Mouse (Mus musculus): ENCODE results near the gene Aurkb.
"Not testable (repeated sequence)": the region's sequence is repeated elsewhere in the genome, so short reads cannot be mapped to it uniquely, and the experiment has no call there.

Gene Aurkb

DNA sequence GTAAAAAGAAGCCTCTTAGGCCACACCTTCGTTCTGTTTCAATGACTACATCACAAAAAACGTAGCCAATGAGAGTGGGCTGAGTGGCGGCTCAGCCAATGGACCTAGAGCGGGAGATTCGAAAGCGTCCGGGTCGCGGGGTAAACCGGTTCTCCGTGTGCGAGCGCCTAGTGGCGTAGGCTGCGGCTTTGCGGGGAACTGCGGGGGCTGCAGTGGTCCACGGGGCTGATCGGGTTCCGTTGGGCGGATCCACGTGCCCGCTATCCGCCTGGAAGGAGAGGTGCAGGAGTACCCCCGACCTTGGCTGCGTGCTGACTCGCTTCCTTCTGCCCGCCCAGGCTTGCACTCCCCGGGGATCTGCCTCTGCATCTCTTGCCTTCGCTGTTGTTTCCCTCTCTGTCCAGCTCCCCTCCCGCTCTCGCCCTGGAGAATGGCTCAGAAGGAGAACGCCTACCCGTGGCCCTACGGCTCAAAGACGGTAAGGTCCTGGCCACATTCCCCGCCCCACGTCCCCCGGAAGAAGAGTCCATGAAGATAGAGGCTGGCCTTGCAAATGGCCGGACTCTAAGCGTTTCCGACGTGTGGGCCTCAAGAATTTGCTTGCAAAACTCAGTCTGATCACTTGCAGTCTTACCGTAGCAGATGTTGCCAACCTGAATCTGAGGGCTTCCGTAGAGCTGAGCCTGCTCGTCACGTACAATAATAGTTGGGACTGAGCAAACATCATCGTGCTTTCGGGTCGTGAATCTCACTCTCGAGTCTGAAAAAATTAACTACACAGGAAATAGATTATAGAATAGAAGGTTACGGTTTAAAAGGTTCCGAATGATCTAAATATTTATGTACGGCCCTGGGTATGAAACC is at the start of gene Aurkb:
Gene Aurkb, plus strand, starts transcription at position 117 of the 864 bp plus-strand sequence.
- DNase-seq: peak; percentile 93

DNA sequence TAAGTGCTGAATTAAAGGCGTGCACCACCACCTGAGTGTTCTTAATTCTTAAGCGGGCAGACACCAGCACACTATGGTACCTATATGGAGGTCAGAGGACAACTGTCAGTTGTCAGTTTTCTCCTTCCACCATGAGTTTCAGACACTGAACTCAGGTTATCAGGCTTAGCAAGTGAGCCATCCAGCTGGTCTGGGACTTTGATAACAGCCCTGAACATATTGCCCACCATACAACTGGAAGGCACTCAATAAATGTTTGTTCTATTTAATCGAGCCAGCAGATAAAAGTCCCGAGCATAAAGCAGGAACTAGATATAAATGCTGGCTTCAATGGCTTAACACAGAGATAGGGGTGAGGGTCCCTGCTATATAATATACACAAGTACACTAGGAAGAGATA is 48.4 kb upstream of the Aurkb start:
- DNase-seq: no peak

DNA sequence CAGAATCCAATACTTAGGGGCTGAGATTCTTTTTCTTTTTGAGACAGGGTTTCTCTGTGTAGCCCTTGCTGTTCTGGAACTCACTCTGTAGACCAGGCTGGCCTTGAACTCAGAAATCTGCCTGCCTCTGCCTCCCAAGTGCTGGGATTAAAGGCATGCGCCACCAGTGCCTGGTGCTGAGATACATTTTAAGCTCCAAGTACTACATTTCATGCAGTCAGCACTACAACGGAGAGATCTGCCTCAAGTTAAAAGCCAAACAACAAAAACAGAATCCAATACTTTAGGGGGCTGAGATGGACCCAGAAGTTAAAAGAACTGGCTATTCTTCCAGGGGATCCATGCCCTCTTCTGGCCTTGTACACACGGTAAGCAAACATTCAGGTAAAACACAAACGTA is 42.7 kb upstream of the Aurkb start:
- not testable (repeated sequence) for DNase-seq

DNA sequence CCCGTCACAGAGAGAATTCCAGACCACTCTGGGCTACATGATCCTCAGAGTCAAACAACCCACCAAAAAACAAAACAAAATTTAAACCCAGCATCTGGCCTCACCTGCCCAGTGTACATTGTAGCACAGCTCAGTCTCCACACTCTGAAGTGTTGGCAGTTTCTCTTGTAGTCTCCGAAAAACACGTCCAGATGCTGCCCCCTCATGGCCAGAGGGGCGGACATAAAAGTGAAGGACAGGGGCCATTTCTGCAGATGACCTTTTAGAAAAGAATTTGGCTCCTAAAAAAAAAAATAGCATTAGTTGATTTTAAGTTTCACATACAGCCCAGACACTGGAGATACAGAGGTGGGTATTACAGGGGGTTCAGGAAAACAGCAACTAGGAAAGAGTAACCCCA is 41.9 kb upstream of the Aurkb start:
- DNase-seq: no peak

DNA sequence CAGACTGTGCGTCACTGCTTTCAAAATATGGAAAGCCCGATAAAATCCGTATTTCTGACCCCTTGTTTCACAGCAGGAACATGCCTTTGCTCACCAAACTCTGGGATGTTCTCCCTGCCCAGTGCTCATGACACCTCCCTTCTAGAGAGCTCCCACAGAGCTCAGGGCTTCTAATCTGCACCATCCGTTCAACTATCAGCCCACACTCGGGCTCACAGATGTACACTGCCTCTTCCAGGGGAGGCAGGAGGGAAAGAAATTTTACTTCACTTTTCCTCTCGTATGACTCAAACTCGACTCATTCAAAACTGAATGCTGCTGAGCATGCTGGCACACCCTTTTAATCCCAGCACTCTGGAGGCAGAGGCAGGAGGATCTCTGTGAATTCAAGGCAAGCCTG is 40.3 kb upstream of the Aurkb start:
- peak; percentile 48 for DNase-seq

DNA sequence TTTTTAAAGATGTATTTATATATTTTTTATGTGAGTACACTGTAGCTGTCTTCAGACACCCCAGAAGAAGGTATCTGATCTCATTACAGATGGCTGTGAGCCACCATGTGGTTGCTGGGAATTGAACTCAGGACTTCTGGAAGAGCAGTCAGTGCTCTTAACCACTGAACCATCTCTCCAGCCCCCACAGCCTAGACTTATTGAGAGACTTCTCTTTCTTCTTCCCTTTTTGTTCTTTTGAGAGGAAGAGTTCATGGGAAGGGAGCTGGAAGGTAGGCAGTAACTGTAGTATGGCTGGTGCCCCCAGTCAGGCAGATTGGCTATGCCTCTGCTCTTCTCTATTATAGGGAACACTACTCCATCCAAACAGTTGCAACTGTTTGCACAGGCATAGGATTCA is 38.9 kb upstream of the Aurkb start:
- not testable (repeated sequence) for DNase-seq

DNA sequence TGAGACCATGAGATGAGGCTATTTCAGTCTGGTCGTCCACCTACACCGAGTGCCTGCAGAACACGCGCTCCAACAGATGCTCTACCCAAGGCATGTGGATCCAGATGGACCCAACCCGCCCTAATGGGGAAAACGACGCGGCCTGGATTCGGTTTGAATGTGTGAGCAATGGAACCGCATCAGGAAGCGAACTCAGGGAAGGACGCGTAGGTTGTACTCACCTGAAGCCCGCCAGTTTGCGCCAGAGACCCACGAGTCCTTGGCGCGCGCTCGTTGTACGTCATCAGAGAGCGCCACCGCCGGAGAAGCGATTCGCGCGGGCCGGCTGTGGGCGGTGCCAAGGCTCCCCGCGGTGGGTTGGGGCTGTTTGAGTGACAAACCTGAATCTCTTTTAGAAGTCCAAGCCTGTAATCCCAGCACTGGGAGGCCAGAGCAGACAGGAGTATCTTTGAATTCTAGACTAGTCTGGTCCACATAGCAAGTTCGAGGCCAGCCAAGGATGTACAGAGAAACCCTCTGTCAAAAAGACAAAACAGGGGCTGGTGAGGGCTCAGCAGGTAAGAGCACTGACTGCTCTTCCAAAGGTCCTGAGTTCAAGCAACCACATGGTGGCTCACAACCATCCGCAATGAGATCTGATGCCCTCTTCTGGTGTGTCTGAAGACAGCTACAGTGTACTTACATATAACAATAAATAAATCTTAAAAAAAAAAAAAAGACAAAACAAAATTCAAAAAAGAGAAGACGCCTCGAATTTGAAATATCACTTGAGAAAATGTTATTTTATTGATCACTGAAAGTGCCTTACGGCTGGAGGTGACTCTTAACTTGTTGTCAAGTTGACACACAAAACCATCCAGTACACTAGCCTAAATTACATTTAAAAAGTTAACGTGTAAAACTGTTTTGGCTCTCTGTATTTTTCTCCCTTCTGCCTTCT is 37.0 kb upstream of the Aurkb start, which contains the start of gene Pfas:
Gene Pfas, minus strand, starts transcription at position 279 of the 940 bp plus-strand sequence.
- peak; percentile 94 for DNase-seq

DNA sequence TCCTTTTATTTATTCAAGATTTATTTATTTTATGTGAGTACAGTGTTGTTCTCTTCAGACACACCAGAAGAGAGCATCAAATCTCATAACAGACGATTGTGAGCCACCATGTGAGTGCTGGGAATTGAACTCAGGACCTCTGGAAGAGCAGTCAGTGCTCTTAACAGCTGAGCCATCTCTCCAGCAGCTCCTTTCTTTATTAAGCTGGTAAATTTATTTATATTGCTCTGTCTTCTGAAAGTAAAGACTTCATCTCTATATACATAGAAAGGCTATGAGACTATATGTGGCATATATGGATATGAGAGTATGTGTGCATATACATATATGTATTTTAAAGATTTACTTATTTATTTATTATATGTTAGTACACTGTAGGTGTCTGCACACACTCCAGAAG is 35.9 kb upstream of the Aurkb start:
- no peak for DNase-seq

DNA sequence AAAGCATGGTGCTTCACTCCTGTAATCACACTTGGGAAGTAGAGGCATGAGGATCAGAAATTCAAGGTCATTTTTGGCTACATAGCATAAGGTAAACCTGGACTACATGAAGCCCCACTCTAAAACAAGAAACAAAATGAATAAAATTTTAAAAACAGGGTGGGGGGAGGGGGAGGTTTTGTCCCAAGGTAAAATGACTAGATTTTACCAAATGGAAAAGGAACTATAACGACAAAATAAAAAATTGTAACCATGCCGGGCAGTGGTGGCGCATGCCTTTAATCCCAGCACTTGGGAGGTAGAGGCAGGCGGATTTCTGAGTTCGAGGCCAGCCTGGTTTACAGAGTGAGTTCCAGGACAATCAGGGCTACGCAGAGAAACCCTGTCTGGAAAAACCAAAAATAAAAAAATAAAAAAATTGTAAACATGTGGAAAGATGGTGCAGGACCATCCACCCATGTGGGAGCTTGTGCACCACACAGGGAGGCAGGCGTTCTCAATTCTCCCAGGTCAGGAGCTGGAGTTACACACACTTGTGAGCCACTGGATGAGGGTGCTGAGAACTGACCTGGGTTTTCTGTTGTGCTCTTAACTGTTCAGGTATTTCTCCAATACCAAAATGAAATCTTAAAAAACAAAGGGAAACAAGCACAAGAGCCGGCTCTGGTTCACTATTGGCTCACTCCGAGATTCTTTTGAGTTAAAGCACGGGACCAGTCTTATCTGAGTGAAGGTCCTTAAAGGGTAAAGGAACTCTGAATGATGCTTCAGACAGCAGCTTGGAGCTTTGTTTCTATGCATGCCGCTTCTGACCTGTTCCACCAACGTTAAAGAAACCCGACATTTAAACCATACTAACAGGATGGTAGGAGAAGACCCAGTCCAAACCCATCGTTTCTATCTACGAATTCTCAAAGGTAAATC is 34.8 kb upstream of the Aurkb start:
- no peak for DNase-seq

DNA sequence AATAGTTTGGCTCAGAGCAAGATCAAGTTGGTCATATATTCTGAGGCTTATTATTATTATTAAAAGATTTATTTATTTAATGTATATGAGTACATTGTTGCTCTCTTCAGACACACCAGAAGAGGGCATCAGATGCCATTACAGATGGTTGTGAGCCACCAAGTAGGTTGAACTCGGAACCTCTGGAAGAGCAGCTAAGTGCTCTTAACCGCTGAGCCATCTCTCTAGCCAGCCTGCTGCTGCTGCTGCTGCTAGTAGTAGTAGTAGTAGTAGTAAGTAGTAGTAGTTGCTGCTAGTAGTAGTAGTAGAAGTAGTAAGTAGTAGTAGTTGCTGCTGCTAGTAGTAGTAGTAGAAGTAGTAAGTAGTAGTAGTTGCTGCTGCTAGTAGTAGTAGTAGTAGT is 34.0 kb upstream of the Aurkb start:
- DNase-seq: peak; percentile 53

DNA sequence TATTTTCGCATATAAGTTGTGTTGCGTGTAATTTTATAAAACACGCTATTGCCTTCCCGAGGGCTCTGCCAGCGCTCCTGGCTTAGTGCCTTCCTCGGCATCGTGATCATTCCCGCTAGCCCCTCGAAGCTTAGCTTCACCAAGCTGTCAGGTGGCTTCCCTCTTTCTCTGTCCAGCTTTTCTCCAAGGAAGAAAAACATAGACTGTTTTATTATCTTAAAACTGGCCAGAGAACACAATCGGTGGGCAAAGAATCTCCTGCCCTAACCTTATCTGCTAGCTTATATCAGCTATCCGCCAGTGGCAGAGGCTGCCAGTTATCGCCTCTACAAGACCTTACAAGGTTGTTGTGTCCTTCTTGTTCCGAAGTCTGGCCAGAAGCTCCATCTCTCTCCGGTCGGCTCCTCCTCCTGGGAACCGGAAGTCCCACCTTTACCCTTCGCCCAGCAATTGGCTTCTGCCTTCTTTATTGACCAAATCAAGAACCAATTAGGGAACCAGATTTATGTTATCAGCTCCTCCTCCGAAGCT is 33.3 kb upstream of the Aurkb start:
- DNase-seq: peak; percentile 92

DNA sequence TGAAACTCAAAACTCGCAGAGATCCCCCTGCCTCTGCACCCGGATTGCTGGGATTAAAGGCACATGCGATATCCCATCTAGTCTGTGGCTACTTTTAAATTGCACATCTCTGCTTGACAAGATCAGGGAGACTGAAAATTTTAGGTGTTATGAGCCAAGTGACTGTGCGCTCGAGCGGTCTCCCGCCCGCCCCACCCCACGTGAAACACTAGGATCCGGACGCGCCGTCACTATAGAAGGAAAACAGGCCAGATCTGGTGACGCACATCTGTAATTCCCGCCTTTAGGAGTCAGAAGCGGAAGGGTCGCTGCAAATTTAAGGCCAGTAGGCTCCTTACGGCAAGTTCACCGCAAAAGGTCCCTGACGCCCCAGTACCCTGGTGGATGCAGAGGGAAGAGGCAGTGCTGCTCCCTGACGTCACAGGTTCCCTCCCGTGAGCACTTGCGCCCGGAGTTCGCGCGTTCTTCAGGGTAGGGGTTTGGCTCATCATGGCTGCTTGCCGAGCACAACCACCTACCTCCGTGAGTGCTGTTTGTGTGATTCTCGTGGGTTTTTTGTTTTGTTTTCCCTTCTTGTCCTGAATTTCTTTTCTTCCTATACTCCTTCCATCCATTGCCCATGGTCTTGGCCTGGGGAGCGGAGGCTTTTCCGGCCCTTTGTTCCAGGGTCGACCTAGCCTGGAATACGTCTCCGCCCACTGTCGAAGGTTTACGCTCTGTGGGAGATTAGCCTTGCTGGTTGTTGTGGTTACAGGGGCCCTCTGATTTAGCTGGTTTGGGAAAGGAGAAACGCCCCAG is 29.6 kb upstream of the Aurkb start, which contains the start of gene Ctc1:
Gene Ctc1, plus strand, starts transcription at position 268 of the 798 bp plus-strand sequence.
- peak; percentile 93 for DNase-seq

DNA sequence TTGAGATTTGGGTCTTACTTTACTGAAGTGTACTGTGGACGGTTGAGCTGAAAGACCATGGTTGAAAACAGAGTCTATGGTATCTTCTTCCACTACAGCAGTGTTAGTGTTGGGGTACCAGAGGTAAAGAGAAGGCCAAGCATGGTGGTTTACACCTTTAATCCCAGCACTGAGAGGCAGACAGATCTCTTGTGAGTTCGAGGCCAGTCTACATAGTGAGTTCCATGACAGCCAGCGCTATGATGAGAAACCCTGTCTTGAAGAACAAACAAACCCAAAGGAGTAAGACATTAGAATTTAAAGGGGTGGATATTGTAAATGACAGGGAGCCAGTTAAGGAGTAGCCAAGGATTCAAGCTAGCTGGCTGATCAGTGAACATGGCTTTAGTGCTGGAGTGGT is 28.7 kb upstream of the Aurkb start:
- DNase-seq: no peak

DNA sequence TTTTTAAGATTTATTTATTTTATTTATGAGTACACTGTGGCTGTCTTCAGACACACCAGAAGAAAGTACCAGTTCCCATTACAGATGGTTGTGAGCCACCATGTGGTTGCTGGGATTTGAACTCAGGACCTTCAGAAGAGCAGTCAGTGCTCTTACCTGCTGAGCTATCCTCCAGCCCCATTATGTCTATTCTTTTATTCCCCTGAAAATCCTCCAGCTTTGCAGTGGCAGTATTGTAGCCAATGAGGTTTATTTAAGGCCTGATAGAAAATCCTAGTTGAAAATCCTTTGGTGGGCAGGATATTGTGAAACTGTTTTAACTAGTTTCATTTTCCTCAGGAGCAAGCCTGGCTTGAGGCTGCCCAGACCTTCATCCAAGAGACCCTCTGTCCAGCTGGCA is 24.8 kb upstream of the Aurkb start:
- DNase-seq: no peak

DNA sequence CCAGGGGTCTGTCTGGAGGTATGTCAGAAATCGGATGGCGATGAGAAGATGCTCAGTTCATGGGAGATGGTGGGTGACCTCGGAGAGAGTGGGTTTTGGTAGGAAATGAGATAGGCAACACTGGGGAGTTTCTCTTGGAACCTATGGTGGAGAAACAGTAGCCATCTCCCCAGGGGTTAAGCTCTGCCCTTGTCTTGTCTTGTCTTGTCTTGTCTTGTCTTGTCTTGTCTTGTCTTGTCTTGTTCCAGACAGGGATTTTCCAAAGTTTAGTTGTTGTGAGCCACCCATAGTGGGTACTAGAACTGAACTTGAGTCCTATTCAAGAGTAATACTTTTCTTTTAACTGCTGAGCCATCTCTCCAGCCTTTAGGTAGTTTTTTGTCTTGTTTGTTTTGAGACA is 18.9 kb upstream of the Aurkb start:
- DNase-seq: no peak

DNA sequence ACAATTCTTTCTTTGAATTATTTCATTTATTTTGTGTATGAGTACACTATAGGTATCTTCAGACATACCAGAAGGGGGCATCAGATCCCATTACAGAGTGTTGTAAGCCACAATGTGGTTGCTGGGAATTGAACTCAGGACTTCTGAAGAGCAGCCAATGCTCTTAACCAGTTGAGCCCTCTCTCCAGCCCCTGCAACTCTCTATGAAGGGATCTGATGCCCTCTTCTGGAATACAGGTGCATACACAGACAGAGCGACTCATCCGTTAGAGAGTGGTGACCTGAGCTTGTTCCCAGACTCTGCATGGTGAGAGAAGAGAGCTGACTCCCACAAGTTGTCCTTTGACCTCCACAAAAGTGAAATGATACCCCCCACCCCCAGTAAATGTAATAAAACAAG is 16.6 kb upstream of the Aurkb start:
- DNase-seq: no peak

DNA sequence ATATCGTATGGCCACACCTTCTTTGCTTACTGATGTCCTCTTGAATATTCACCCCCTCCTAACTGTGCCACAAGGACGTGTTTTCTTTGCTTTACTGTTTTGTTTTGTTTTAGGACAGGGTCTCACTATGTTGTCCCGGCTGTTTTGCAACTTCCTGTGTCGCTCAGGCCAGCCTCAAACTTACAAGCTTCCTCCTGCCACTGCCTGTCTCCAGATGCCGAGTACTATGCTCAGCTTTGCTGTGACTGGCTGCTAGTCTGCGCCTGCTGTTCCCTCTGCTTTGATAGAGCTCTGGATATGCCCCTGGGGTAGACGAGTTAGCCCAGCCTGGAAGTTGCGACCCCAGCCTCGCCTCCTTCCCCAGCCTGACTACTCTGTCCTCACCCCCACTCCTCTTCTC is 11.9 kb upstream of the Aurkb start:
- DNase-seq: no peak

DNA sequence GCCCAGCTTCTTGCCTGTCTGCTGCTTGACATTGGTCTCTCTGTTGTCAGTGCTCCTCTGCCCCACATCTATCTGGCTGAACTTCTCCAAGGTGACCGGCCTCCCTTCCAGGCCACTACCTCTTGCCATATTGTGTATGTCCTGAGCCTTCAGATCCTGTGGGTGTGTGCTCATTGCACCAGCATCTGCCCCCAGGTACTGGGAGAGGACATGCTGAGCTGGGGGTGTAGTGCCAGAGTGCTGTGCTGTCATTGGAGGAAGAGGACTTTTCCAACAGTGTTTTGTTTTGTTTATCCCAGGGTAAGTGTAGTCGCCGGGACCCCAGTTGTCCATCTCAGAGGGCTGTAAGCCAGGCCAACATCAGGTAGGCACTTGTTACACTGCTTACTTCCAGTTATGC is 10.9 kb upstream of the Aurkb start:
- DNase-seq: no peak

DNA sequence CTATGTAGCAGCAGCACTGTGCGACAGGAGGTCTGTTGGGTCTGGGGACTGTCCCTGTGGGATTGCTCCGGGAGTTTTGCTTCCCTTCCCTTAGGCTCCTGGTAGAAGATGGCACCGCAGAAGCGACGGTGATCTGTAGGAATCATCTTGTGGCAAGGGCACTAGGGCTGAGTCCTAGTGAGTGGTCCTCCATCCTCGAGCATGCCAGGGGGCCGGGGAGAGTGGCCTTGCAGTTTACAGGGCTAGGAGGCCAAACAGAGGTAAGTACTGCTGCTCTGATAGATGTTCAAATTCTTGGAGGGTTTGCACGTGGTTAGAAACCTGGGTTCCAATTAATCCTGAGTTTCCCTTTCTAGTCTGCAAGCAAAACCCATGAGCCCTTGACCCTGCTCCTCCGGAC is 10.0 kb upstream of the Aurkb start:
- no peak for DNase-seq

DNA sequence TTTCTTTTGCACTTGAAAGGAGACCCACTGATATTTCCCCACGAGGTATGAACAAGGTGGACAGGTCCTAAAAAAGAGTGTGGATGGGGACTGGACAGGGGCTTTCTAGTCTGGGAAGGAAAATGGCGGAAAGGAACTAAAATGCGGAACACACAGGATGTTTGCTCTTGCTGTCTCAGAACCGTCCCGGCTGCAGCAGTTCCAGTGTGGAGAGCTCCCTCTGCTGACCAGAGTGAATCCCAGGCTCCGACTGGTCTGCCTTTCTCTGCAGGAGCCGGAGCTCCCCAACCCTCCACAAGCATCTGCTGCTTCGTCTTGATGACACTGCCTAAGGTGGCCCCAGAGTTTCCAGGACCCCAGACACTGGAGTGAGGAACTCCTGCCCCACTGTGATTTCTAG is 9.6 kb upstream of the Aurkb start:
- DNase-seq: peak; percentile 88

DNA sequence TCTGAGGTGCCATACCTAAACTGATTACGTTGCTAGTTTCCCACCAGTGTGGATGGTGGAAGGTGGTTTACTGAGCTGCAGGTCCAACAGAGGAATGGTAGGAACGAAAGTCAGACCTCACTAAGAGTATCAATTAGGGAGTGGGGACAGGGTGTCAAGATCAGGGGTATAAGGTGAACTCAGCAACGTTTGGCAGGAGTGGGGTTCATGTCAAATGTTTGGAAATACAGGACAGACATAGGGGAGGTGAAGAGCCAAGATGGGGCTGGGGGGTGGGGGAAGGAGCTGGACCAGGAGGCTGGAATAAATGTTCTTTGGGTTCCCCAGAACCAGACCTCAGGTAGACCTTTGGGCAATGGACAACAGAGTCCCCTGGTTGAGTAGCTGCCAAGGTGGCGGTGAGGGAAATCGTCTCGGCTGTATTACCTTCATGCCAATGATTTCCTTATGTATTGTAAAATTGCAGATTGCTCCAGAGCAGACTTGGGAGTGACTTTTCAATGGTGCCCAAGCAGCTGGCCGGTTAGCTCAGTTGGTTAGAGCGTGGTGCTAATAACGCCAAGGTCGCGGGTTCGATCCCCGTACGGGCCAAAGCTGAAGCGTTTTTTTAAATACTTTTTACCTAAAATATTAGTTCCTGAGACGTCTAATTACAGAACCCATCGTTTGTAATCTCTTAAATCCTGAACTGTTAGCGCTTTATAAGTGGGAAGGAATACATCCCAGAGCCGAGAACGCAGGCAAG is 8.8 kb upstream of the Aurkb start:
- peak; percentile 90 for DNase-seq
